Mouse (Mus musculus): ENCODE results near the gene Fam160a2. TPM values are rescaled to one million over a fixed set of nuclear protein-coding genes. Genes with fewer than 3 reads are reported as not detected.

The Fam160a2 gene
- total RNA-seq (2012; rRNA removed) (6.2 and 7.8 TPM in 2 replicates), polyA plus RNA-seq (2012; ENCODE audit: insufficient read depth in 1 of 2, insufficient read length in 2 of 2, low read depth in 1 of 2, low replicate concordance in 2 of 2, missing spikeins in 1 of 2) (10 to 100 TPM in 1 of 2 experiments, not detected in 1; 17.7 TPM)

DNA sequence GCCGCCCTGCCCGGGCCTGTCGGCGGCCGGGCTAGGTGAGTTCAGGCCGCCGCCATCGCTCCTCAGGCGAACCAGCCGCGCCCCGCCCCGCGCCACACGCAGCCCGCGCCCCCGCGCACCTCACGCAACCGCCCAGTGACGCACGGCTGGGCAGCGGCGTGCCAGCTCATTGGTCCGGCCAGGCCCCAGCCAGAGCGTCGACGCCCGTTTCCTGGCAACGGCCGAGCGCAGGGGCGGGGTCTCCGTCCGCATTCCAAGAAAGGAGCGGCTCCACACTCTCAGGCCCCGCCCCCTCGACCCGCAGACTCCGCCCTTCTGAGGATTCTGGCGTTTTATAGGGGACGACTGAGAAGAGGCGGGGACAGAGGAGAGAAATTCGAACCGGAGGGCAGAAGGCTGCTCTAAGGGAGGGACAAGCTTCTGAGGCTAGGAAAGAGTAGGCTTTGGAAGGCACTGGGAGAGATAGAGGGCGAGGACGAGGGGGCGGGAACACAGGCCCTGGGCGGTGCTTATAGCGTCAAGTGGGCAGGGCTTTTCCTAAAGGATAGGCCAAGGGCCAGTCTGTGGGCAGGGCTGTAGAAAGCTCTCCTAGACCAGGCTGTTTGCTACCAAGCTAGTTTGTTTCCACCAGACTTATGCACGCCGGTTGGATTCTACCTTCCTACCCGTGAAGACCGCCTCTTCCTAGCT, at the start of gene Fam160a2:
TSS of gene Fam160a2 (minus strand) at position 120 of the 690 bp plus-strand sequence.
- no peaks in the 10 kb centered on the region for H3K9me3 ChIP-seq (replicated peaks; ENCODE audit: insufficient read depth, low read length)
- peak; percentile 37; the same call in 1 of the 2 replicates for TF ChIP-seq MAX (IDR thresholded peaks at IDR 0.05; ENCODE audit: low read length)
- 0 out of 2 replicates have a peak, but pooled peaks have one; percentile 61 for TF ChIP-seq SIN3A (IDR thresholded peaks at IDR 0.05; ENCODE audit: low read length)
- TF ChIP-seq POLR2A (IDR thresholded peaks at IDR 0.05; ENCODE audit: control insufficient read depth in 1 of 2, insufficient read depth in 1 of 2, low read depth in 1 of 2, low read length in 2 of 2, poor library complexity in 1 of 2) = peak in 1 of 2 experiments; percentile 20; a peak in 1 of 4 replicates
- no peak for TF ChIP-seq SMC3 (IDR thresholded peaks at IDR 0.05; ENCODE audit: low read depth, low read length)
- peak; percentile 48; the same call in 1 of the 2 replicates for TF ChIP-seq ELF1 (IDR thresholded peaks at IDR 0.05; ENCODE audit: low read depth, low read length)
- peak; percentile 66 for TF ChIP-seq NRF1 (IDR thresholded peaks at IDR 0.05; ENCODE audit: insufficient read depth, low read depth, low read length, poor library complexity, severe bottlenecking)
- TF ChIP-seq HCFC1 (IDR thresholded peaks at IDR 0.05; ENCODE audit: low read depth, low read length) = peak; percentile 73
- TF ChIP-seq JUND (IDR thresholded peaks at IDR 0.05; ENCODE audit: low read depth, low read length) = no peak
- peak; percentile 92; the same call in 1 of the 2 replicates for TF ChIP-seq MAZ (IDR thresholded peaks at IDR 0.05; ENCODE audit: low read depth, low read length)
- peak; percentile 85 for TF ChIP-seq MXI1 (IDR thresholded peaks at IDR 0.05; ENCODE audit: low read depth, low read length)
- DNase-seq (ENCODE audit: low read depth, low spot score) = peak; percentile 98
- peaks cover 0 to 11% of the 10 kb centered on the region in 2 experiments; a peak in 2 of 4 replicates for H3K4me1 ChIP-seq (ENCODE audit: control insufficient read depth in 1 of 2, insufficient read depth in 2 of 2, low read length in 2 of 2)
- H3K79me2 ChIP-seq (ENCODE audit: control insufficient read depth, insufficient read depth, low read length, poor library complexity) = no peaks in the 10 kb centered on the region; the same call in 1 of the 2 replicates
- peaks cover 0 to 23% of the 10 kb centered on the region in 2 experiments; a peak in 2 of 4 replicates for H3K36me3 ChIP-seq (ENCODE audit: control insufficient read depth in 1 of 2, insufficient read depth in 2 of 2, low read length in 2 of 2)
- H3K27me3 ChIP-seq (ENCODE audit: control insufficient read depth in 1 of 2, insufficient read depth in 2 of 2, low read length in 2 of 2) = no peaks in the 10 kb centered on the region
- H3K27ac ChIP-seq (ENCODE audit: control insufficient read depth, low read depth, low read length) = peak within 1 kb of the TSS; percentile 58
- H3K4me3 ChIP-seq (ENCODE audit: control insufficient read depth in 1 of 2, insufficient read depth in 1 of 2, low read depth in 2 of 2, low read length in 2 of 2) = peak within 1 kb of the TSS; percentile 77 to 88
- H3K9ac ChIP-seq (ENCODE audit: control insufficient read depth, low read depth, low read length, poor library complexity, severe bottlenecking) = peak within 1 kb of the TSS; percentile 78

DNA sequence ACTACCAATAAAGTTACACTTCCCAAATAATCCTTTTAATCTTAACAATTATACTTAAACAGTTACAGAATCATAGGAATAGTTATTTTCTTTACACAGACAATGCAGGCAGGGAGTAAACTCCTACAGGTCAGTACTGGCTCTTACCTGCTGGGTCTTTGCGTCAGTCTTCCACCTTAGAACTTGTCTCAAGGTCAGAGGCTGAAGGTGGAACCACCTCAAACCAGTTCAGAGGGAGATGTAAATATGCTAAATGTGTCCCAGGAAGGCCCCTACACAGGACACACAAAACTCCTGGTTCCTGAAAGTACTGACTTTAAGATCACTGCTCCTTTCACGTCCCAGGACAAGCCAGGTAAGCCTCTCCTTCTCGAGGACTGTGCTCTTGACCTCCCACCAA, 45.2 kb upstream of the Fam160a2 start:
- DNase-seq (ENCODE audit: low read depth, low spot score) = no peak

DNA sequence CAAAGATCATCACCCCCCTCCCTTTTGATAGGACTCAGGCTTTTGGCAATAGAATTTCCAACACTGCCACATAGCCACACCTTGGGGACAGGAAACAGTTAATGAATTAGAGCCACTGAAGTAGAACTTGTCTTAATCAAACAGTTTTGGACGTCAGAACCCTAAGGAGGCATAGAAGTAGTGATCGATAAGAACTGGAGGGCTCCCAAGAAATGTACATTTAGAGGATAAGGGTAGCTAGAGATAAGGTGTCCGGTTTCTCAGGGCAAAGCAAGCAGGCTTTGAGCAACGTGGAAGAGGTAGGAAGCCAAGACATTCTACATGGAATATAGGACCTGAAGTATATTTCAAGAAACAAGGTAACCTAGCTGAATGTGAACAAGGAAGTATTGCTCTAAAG, 41.6 kb upstream of the Fam160a2 start:
- H3K9me3 ChIP-seq (replicated peaks; ENCODE audit: insufficient read depth, low read length) = no peaks in the 10 kb centered on the region
- no peak overlapping the region for H3K27ac ChIP-seq (ENCODE audit: control insufficient read depth, low read depth, low read length)
- no peaks in the 10 kb centered on the region for H3K36me3 ChIP-seq (ENCODE audit: control insufficient read depth in 1 of 2, insufficient read depth in 2 of 2, low read length in 2 of 2)
- no peaks in the 10 kb centered on the region for H3K4me1 ChIP-seq (ENCODE audit: control insufficient read depth in 1 of 2, insufficient read depth in 2 of 2, low read length in 2 of 2)
- no peaks in the 10 kb centered on the region for H3K79me2 ChIP-seq (ENCODE audit: control insufficient read depth, insufficient read depth, low read length, poor library complexity)
- no peak overlapping the region for H3K4me3 ChIP-seq (ENCODE audit: control insufficient read depth in 1 of 2, insufficient read depth in 1 of 2, low read depth in 2 of 2, low read length in 2 of 2)
- DNase-seq (ENCODE audit: low read depth, low spot score) = no peak
- no peaks in the 10 kb centered on the region for H3K27me3 ChIP-seq (ENCODE audit: control insufficient read depth in 1 of 2, insufficient read depth in 2 of 2, low read length in 2 of 2)
- H3K9ac ChIP-seq (ENCODE audit: control insufficient read depth, low read depth, low read length, poor library complexity, severe bottlenecking) = no peak overlapping the region
- TF ChIP-seq RCOR1 (IDR thresholded peaks at IDR 0.05; ENCODE audit: low read depth, low read length) (no peak), MAZ (IDR thresholded peaks at IDR 0.05; ENCODE audit: low read depth, low read length) (no peak), NRF1 (IDR thresholded peaks at IDR 0.05; ENCODE audit: insufficient read depth, low read depth, low read length, poor library complexity, severe bottlenecking) (no peak), ETS1 (IDR thresholded peaks at IDR 0.05; ENCODE audit: low read depth, low read length) (no peak), CHD1 (IDR thresholded peaks at IDR 0.05; ENCODE audit: low read depth, low read length) (no peak), MXI1 (IDR thresholded peaks at IDR 0.05; ENCODE audit: low read depth, low read length) (no peak), HCFC1 (IDR thresholded peaks at IDR 0.05; ENCODE audit: low read depth, low read length) (no peak), TCF12 (IDR thresholded peaks at IDR 0.05; ENCODE audit: low read depth, low read length) (no peak), ZMIZ1 (IDR thresholded peaks at IDR 0.05; ENCODE audit: low read depth, low read length) (no peak), CTCF (IDR thresholded peaks at IDR 0.05 in 2 of 3, conservative IDR thresholded peaks at IDR 0.05 in 1 of 3; ENCODE audit: control insufficient read depth in 1 of 3, insufficient read depth in 1 of 3, low read depth in 2 of 3, low read length in 3 of 3, poor library complexity in 1 of 3, severe bottlenecking in 1 of 3) (no peak), MAFK (IDR thresholded peaks at IDR 0.05; ENCODE audit: borderline replicate concordance, low read depth, low read length) (no peak), POLR2AphosphoS5 (IDR thresholded peaks at IDR 0.05; ENCODE audit: borderline replicate concordance, low read depth, low read length) (no peak), RAD21 (IDR thresholded peaks at IDR 0.05; ENCODE audit: low read depth, low read length) (no peak), GABPA (IDR thresholded peaks at IDR 0.05; ENCODE audit: low read depth, low read length) (no peak), ZKSCAN1 (IDR thresholded peaks at IDR 0.05; ENCODE audit: low read depth, low read length) (no peak)

More for the DNA sequence above, 45.2 kb upstream of the Fam160a2 start:
- H3K4me1 ChIP-seq (ENCODE audit: control insufficient read depth in 1 of 2, insufficient read depth in 2 of 2, low read length in 2 of 2) = no peaks in the 10 kb centered on the region
- no peaks in the 10 kb centered on the region; a peak in 1 of 4 replicates for H3K27me3 ChIP-seq (ENCODE audit: control insufficient read depth in 1 of 2, insufficient read depth in 2 of 2, low read length in 2 of 2)
- no peak overlapping the region for H3K4me3 ChIP-seq (ENCODE audit: control insufficient read depth in 1 of 2, insufficient read depth in 1 of 2, low read depth in 2 of 2, low read length in 2 of 2)
- no peak overlapping the region for H3K27ac ChIP-seq (ENCODE audit: control insufficient read depth, low read depth, low read length)
- TF ChIP-seq HCFC1 (IDR thresholded peaks at IDR 0.05; ENCODE audit: low read depth, low read length) (no peak), GABPA (IDR thresholded peaks at IDR 0.05; ENCODE audit: low read depth, low read length) (no peak), USF2 (IDR thresholded peaks at IDR 0.05; ENCODE audit: borderline replicate concordance in 1 of 2, insufficient read depth in 1 of 2, low read depth in 1 of 2, low read length in 2 of 2) (no peak), MXI1 (IDR thresholded peaks at IDR 0.05; ENCODE audit: low read depth, low read length) (no peak), ETS1 (IDR thresholded peaks at IDR 0.05; ENCODE audit: low read depth, low read length) (no peak), SIN3A (IDR thresholded peaks at IDR 0.05; ENCODE audit: low read length) (no peak)
- H3K9ac ChIP-seq (ENCODE audit: control insufficient read depth, low read depth, low read length, poor library complexity, severe bottlenecking) = no peak overlapping the region
- H3K36me3 ChIP-seq (ENCODE audit: control insufficient read depth in 1 of 2, insufficient read depth in 2 of 2, low read length in 2 of 2) = no peaks in the 10 kb centered on the region
- no peaks in the 10 kb centered on the region for H3K79me2 ChIP-seq (ENCODE audit: control insufficient read depth, insufficient read depth, low read length, poor library complexity)
- H3K9me3 ChIP-seq (replicated peaks; ENCODE audit: insufficient read depth, low read length) = no peaks in the 10 kb centered on the region

All from MEL (cell line).